Mouse (Mus musculus): ENCODE measurements at regions not wholly inside any gene's neighbourhood (a gene's known extent, or its start where the extent isn't known, plus 50 kb on each side); places are given as distances from the start of the nearest gene placed in this dataset.

DNA sequence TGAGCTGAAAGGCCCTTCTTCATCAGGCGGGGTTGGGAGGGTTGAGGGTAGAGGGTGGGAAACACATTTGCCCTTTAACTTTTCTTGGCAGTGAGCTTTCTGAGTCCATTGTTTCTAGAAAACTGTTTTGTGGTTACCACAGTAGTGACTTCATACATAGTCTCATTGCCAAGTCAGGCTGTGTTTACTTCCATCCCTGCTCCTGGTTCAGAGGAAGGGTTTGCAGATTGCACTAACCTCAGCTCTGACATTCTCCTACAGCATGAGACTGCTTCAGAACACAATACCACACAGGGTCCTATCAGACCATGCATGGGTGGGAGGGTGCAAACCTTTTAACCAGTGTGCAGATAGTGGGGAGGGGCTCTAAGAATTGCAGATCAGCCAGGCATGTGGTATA lies 87.1 kb upstream of the Cep85l start:
- 52% methylated on average over 1 of the region's 1 CpGs for WGBS (ENCODE audit: insufficient replicate concordance)
- ATAC-seq (ENCODE audit: insufficient read depth) (no peak), DNase-seq (ENCODE audit: low read depth in 3 of 3, low spot score in 3 of 3) (no peak)
- no peak overlapping the region for H3K4me2 ChIP-seq (ENCODE audit: low read depth)
- H3K27me3 ChIP-seq (ENCODE audit: control insufficient read depth, insufficient read depth, low read length) = no peaks in the 10 kb centered on the region
- no peak overlapping the region for H3K4me3 ChIP-seq (ENCODE audit: insufficient read depth in 1 of 2, low read depth in 2 of 2, low read length in 2 of 2)
- H3K9me3 ChIP-seq (ENCODE audit: control insufficient read depth, low read length) = no peaks in the 10 kb centered on the region
- H3K27ac ChIP-seq = no peak overlapping the region
- TF ChIP-seq EP300 (IDR thresholded peaks at IDR 0.05; ENCODE audit: low read depth) (no peak), CTCF (IDR thresholded peaks at IDR 0.05; ENCODE audit: low read depth) (no peak)
- H3K9ac ChIP-seq (replicated peaks) = no peak overlapping the region
- no peaks in the 10 kb centered on the region for H3K36me3 ChIP-seq (replicated peaks; ENCODE audit: control insufficient read depth, insufficient read depth, low read depth)
- peaks cover 0 to 6% of the 10 kb centered on the region in 2 experiments; a peak in 2 of 4 replicates for H3K4me1 ChIP-seq (replicated peaks; ENCODE audit: control insufficient read depth in 2 of 2, insufficient read depth in 2 of 2, low read length in 1 of 2)

DNA sequence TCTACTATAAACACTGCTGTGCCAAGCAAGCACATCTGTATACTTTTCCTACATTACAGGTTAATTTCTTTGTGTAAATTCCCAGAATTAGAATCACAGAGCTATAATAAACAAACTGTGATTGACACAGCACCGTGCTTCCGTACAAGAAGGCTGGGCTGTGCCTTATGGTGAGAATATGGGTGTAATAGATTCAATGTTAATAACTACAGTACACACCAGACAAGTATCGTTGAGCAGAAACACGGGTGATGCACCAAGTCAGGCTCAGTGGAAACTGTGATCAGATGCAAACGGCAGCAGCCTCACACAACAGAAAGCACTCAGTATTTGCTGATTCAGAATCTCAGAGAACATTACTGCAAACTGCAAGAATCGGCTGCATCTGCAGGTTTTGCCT lies 86.5 kb upstream of the Cep85l start:
- H3K27ac ChIP-seq = no peak overlapping the region
- no peaks in the 10 kb centered on the region for H3K36me3 ChIP-seq (replicated peaks; ENCODE audit: control insufficient read depth, insufficient read depth, low read depth)
- no peak overlapping the region for H3K4me2 ChIP-seq (ENCODE audit: low read depth)
- no peak for TF ChIP-seq EP300 (IDR thresholded peaks at IDR 0.05; ENCODE audit: low read depth)
- no peak for TF ChIP-seq CTCF (IDR thresholded peaks at IDR 0.05; ENCODE audit: low read depth)
- WGBS (ENCODE audit: insufficient replicate concordance) = 68% methylated on average over 6 of the region's 6 CpGs
- no peak for DNase-seq (ENCODE audit: low read depth in 3 of 3, low spot score in 3 of 3)
- H3K4me3 ChIP-seq (ENCODE audit: insufficient read depth in 1 of 2, low read depth in 2 of 2, low read length in 2 of 2) = no peak overlapping the region
- ATAC-seq (ENCODE audit: insufficient read depth) = no peak
- H3K27me3 ChIP-seq (ENCODE audit: control insufficient read depth, insufficient read depth, low read length) = no peaks in the 10 kb centered on the region
- peaks cover 0 to 9% of the 10 kb centered on the region in 2 experiments; a peak in 2 of 4 replicates for H3K4me1 ChIP-seq (replicated peaks; ENCODE audit: control insufficient read depth in 2 of 2, insufficient read depth in 2 of 2, low read length in 1 of 2)
- no peak overlapping the region for H3K9ac ChIP-seq (replicated peaks)
- H3K9me3 ChIP-seq (ENCODE audit: control insufficient read depth, low read length) = no peaks in the 10 kb centered on the region

DNA sequence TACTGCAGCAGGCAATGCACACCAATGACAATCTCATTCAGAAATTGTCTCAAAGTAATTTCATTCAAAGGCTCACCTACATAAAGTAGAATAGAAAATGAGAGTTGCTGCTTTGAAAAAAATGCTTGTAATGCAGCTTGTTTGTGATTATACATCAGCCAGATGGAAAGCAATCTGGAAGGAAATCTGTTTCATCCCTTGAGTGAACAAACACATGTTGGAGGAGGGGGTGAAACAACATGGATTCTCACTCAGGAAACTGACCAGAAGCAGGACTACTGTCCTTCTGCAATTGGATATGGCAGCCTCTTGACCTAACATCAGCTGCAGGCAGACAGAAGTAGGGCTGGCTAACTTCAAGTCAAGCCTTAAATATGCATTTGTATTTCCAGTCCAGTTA lies 84.8 kb upstream of the Cep85l start:
- H3K9ac ChIP-seq (replicated peaks) = no peak overlapping the region
- H3K4me2 ChIP-seq (ENCODE audit: low read depth) = no peak overlapping the region
- no peak for ATAC-seq (ENCODE audit: insufficient read depth)
- H3K36me3 ChIP-seq (replicated peaks; ENCODE audit: control insufficient read depth, insufficient read depth, low read depth) = no peaks in the 10 kb centered on the region
- no peak for DNase-seq (ENCODE audit: low read depth in 3 of 3, low spot score in 3 of 3)
- H3K4me3 ChIP-seq (ENCODE audit: insufficient read depth in 1 of 2, low read depth in 2 of 2, low read length in 2 of 2) = no peak overlapping the region
- H3K27ac ChIP-seq = no peak overlapping the region
- no peaks in the 10 kb centered on the region for H3K27me3 ChIP-seq (ENCODE audit: control insufficient read depth, insufficient read depth, low read length)
- H3K4me1 ChIP-seq (replicated peaks; ENCODE audit: control insufficient read depth in 2 of 2, insufficient read depth in 2 of 2, low read length in 1 of 2) = peaks cover 0 to 12% of the 10 kb centered on the region in 2 experiments; a peak in 2 of 4 replicates
- TF ChIP-seq CTCF (IDR thresholded peaks at IDR 0.05; ENCODE audit: low read depth) = no peak
- no peak for TF ChIP-seq EP300 (IDR thresholded peaks at IDR 0.05; ENCODE audit: low read depth)
- H3K9me3 ChIP-seq (ENCODE audit: control insufficient read depth, low read length) = no peaks in the 10 kb centered on the region

DNA sequence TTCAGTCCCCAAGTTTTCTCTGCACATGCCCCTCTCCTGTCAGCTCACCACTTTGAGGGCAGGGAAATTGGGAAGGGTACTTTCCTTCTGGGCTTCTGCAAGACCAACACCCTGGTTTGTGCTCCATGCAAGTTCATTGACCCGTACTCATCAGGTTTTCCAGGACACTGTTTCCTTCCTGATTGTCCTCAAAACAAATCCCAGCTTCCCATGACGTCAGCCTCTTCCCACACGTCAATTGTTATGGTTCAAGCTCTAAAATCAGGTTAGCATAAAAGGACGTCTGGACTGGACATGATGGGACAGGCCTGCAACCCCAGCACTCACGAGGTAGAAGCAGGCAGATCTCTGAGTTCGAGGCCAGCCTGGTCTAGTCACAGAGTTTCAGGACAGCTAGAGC lies 84.3 kb upstream of the Cep85l start:
- no peaks in the 10 kb centered on the region for H3K9me3 ChIP-seq (ENCODE audit: control insufficient read depth, low read length)
- WGBS (ENCODE audit: insufficient replicate concordance) = 34% methylated on average over 6 of the region's 6 CpGs
- no peaks in the 10 kb centered on the region for H3K27me3 ChIP-seq (ENCODE audit: control insufficient read depth, insufficient read depth, low read length)
- H3K4me3 ChIP-seq (ENCODE audit: insufficient read depth in 1 of 2, low read depth in 2 of 2, low read length in 2 of 2) = no peak overlapping the region
- no peaks in the 10 kb centered on the region for H3K36me3 ChIP-seq (replicated peaks; ENCODE audit: control insufficient read depth, insufficient read depth, low read depth)
- no peak overlapping the region for H3K9ac ChIP-seq (replicated peaks)
- H3K4me1 ChIP-seq (replicated peaks; ENCODE audit: control insufficient read depth in 2 of 2, insufficient read depth in 2 of 2, low read length in 1 of 2) = peaks cover 0 to 12% of the 10 kb centered on the region in 2 experiments; a peak in 2 of 4 replicates
- H3K4me2 ChIP-seq (ENCODE audit: low read depth) = no peak overlapping the region
- no peak for TF ChIP-seq CTCF (IDR thresholded peaks at IDR 0.05; ENCODE audit: low read depth)
- TF ChIP-seq EP300 (IDR thresholded peaks at IDR 0.05; ENCODE audit: low read depth) = no peak
- DNase-seq (ENCODE audit: low read depth in 3 of 3, low spot score in 3 of 3) (no peak), ATAC-seq (ENCODE audit: insufficient read depth) (no peak)
- no peak overlapping the region for H3K27ac ChIP-seq

DNA sequence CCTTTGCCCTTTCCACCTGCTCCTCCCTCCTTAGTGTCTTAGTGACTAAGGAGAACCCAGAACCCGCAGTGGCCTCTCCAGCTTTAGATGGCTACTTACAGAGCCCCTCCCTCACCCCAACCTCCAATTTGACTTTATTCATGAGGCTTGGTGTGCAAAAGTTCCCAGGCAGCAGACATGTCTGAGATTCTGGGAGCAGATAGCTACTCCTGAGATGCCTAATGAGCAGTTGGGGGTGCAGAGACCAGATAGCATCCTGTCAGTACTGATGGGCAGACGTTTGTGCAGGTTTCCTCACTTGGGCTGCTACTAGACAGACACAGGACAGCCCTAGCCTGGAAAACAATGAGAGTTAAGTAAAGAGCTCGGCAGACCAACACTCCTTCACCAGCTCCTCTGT lies 83.7 kb upstream of the Cep85l start:
- ATAC-seq (ENCODE audit: insufficient read depth) = no peak
- Histone ChIP-seq H3K27me3 (ENCODE audit: control insufficient read depth, insufficient read depth, low read length) (no peaks in the 10 kb centered on the region), H3K27ac (no peak overlapping the region), H3K4me3 (ENCODE audit: insufficient read depth in 1 of 2, low read depth in 2 of 2, low read length in 2 of 2) (no peak overlapping the region), H3K9ac (replicated peaks) (no peak overlapping the region), H3K9me3 (ENCODE audit: control insufficient read depth, low read length) (no peaks in the 10 kb centered on the region), H3K4me2 (ENCODE audit: low read depth) (no peak overlapping the region), H3K36me3 (replicated peaks; ENCODE audit: control insufficient read depth, insufficient read depth, low read depth) (no peaks in the 10 kb centered on the region), H3K4me1 (replicated peaks; ENCODE audit: control insufficient read depth in 2 of 2, insufficient read depth in 2 of 2, low read length in 1 of 2) (peaks cover 0 to 12% of the 10 kb centered on the region in 2 experiments; a peak in 2 of 4 replicates)
- no peak for DNase-seq (ENCODE audit: low read depth in 3 of 3, low spot score in 3 of 3)
- WGBS (ENCODE audit: insufficient replicate concordance) = 23% methylated on average over 3 of the region's 3 CpGs
- no peak for TF ChIP-seq EP300 (IDR thresholded peaks at IDR 0.05; ENCODE audit: low read depth)
